Mouse (Mus musculus): Measurements from ENCODE around the gene Usp48. TPM values are rescaled to one million over a fixed set of nuclear protein-coding genes. Genes with fewer than 3 reads are reported as not detected.

The Usp48 gene
- polyA plus RNA-seq, 1 experiment: 64.1 TPM

DNA sequence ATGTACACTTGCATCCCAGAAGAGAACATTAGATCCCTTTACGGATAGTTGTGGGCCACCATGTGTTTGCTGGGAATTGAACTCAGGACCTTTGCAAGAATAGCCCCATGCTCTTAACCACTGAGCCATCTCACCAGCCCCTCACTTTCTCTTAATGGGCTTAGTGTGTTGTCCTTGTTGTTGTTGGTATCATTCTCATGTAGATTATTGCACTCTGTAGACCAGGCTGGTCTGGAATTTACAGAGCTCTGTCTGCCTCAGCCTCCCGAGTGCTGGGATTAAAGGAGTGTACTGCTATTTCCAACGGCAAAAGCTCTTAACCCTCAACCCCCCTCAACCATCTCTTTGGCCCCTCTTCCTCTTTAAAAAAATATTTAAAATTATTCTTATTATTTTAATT lies 4.0 kb upstream of the Usp48 start:
- no peak for DNase-seq (ENCODE audit: low read depth in 1 of 2, low spot score in 2 of 2)
- no peak overlapping the region for H3K4me3 ChIP-seq (ENCODE audit: extremely low read depth, insufficient read depth, insufficient read length)
- H3K4me1 ChIP-seq (ENCODE audit: control insufficient read depth, insufficient read depth, insufficient read length): no peaks in the 10 kb centered on the region
- H3K27ac ChIP-seq (ENCODE audit: insufficient read depth, low read length): no peak overlapping the region
- TF ChIP-seq CTCF (IDR thresholded peaks at IDR 0.05; ENCODE audit: extremely low read depth, insufficient read depth, insufficient read length, insufficient replicate concordance) (no peak), POLR2A (IDR thresholded peaks at IDR 0.05; ENCODE audit: low read depth, low read length) (no peak)
- WGBS: 91% methylated on average over 3 of the region's 3 CpGs
- no peaks in the 10 kb centered on the region for H3K27me3 ChIP-seq (ENCODE audit: control insufficient read depth, insufficient read depth, low read length)
- no peaks in the 10 kb centered on the region for H3K36me3 ChIP-seq (ENCODE audit: control insufficient read depth, insufficient read depth, low read length)

DNA sequence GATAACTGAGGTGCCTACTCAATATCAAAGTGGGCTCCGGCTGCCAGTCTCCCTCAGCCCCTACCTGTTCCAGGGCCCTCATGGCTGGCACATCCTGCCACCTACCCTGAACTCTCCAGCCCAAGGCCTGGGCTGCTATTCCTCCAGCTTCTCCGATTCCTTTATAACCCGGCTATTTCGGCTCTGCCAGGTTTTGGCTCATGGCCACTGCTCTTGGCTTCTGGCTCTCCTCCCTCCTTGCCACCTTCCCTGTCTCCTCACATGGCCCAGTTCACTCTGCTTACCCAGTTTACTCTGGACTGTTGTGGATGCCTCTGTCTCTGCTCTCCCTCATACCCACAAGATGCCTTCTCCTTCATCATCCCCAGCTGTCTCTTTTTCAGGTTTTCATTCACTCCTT lies 2.6 kb upstream of the Usp48 start:
- Histone ChIP-seq H3K4me1 (ENCODE audit: control insufficient read depth, insufficient read depth, insufficient read length) (peaks cover 5% of the 10 kb centered on the region; the same call in 1 of the 2 replicates), H3K4me3 (ENCODE audit: extremely low read depth, insufficient read depth, insufficient read length) (no peak overlapping the region), H3K36me3 (ENCODE audit: control insufficient read depth, insufficient read depth, low read length) (no peaks in the 10 kb centered on the region), H3K27me3 (ENCODE audit: control insufficient read depth, insufficient read depth, low read length) (no peaks in the 10 kb centered on the region), H3K27ac (ENCODE audit: insufficient read depth, low read length) (no peak overlapping the region)
- TF ChIP-seq POLR2A (IDR thresholded peaks at IDR 0.05; ENCODE audit: low read depth, low read length) (no peak), CTCF (IDR thresholded peaks at IDR 0.05; ENCODE audit: extremely low read depth, insufficient read depth, insufficient read length, insufficient replicate concordance) (no peak)
- WGBS: 86% methylated on average over 4 of the region's 4 CpGs
- DNase-seq (ENCODE audit: low read depth in 1 of 2, low spot score in 2 of 2): no peak

DNA sequence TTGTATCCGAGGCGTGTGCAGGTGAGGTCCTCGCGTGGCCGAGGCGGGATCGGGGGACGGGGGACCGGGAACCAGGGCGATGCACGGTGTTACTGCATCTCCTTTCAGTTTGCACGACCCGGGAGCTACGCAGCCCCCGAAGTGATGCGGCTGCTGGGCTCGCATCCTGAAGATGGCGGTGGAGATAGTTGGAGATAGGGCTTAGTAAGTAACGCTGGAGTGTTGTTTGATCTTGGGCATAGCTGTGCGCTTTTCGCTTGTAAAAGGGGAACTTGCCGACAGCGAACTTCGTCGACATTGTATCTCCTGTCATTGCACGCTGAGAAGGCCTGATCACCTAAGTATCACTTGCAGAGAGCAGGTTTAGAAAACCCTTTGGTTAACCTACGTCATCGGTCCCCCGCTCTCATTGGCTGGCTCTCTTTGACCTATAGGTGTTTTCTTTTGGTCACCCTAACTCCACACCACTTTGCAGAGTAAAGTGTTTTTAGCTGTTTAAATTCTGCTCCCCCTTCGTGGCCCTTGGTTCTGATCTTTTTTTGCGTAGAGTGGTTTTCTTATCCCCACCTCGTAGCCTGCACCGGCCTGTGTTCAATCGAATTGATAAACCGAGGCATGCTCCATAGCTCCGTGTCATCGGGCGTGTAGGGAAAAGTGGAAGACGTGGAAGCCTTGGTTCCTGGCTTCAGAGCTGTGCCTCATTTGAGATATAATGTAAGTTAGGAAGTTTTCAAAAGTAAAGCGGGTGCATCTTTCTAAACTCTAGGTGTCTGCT lies 1.1 kb downstream of the Usp48 start:
- WGBS: 2% methylated on average over 40 of the region's 40 CpGs
- H3K27ac ChIP-seq (ENCODE audit: insufficient read depth, low read length): peak overlapping the region; percentile 78
- TF ChIP-seq CTCF (IDR thresholded peaks at IDR 0.05; ENCODE audit: extremely low read depth, insufficient read depth, insufficient read length, insufficient replicate concordance): no peak
- TF ChIP-seq POLR2A (IDR thresholded peaks at IDR 0.05; ENCODE audit: low read depth, low read length): no peak
- no peaks in the 10 kb centered on the region for H3K27me3 ChIP-seq (ENCODE audit: control insufficient read depth, insufficient read depth, low read length)
- peak; percentile 36 to 40 for DNase-seq (ENCODE audit: low read depth in 1 of 2, low spot score in 2 of 2)
- peaks cover 5% of the 10 kb centered on the region; the same call in 1 of the 2 replicates for H3K4me1 ChIP-seq (ENCODE audit: control insufficient read depth, insufficient read depth, insufficient read length)
- no peaks in the 10 kb centered on the region for H3K36me3 ChIP-seq (ENCODE audit: control insufficient read depth, insufficient read depth, low read length)
- peak overlapping the region; percentile 92 for H3K4me3 ChIP-seq (ENCODE audit: extremely low read depth, insufficient read depth, insufficient read length)

DNA sequence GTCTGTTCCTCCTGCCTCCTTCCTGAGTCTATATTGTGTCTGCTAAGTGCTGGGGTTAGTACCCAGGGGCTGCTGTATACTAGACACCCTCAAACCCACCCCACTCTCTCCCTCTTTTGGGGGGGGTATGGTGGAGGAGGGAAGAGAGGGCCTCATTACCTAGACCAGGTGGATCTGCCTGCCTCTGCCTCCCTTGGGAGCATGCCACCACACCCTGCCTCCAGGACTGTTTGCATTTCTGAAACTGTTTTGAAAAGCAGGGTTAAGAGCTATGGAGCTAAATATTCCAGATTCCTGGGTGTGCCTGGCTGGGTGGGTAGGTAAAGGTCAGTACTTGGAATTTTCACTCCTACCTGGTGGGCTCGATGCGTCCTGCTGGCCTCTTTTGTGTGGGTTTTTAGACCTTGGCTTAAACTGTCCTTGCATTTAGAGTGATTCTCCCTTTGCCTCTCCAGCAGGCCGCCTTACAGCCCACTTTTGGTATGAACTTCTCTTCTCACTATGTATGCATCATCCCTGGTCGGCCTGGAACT lies 3.6 kb downstream of the Usp48 start:
- TF ChIP-seq POLR2A (IDR thresholded peaks at IDR 0.05; ENCODE audit: low read depth, low read length) (no peak), CTCF (IDR thresholded peaks at IDR 0.05; ENCODE audit: extremely low read depth, insufficient read depth, insufficient read length, insufficient replicate concordance) (no peak)
- 95% methylated on average over 4 of the region's 4 CpGs for WGBS
- no peak overlapping the region for H3K4me3 ChIP-seq (ENCODE audit: extremely low read depth, insufficient read depth, insufficient read length)
- H3K27ac ChIP-seq (ENCODE audit: insufficient read depth, low read length): no peak overlapping the region
- no peaks in the 10 kb centered on the region for H3K27me3 ChIP-seq (ENCODE audit: control insufficient read depth, insufficient read depth, low read length)
- peaks cover 5% of the 10 kb centered on the region; the same call in 1 of the 2 replicates for H3K4me1 ChIP-seq (ENCODE audit: control insufficient read depth, insufficient read depth, insufficient read length)
- no peak for DNase-seq (ENCODE audit: low read depth in 1 of 2, low spot score in 2 of 2)
- H3K36me3 ChIP-seq (ENCODE audit: control insufficient read depth, insufficient read depth, low read length): no peaks in the 10 kb centered on the region

DNA sequence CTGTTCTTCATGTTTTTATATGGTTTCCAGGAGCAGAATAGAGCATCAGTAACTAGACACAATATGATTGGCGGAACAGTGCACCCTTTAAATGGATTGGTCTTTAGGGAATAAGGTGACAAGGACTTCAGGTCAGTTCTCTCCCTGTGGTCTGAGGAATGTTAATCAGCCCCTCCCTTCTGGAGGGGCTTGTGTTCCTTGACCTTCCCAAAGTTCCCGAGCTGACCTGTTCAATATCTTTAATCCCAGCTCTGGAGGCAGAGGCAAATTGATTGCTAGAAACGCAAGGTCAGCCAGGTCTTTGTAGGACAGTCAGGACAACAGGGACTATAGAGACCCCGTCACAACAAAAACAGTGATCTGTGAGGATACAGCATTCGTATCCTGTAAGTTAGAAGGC lies 5.0 kb downstream of the Usp48 start:
- TF ChIP-seq CTCF (IDR thresholded peaks at IDR 0.05; ENCODE audit: extremely low read depth, insufficient read depth, insufficient read length, insufficient replicate concordance) (no peak), POLR2A (IDR thresholded peaks at IDR 0.05; ENCODE audit: low read depth, low read length) (no peak)
- H3K27me3 ChIP-seq (ENCODE audit: control insufficient read depth, insufficient read depth, low read length): no peaks in the 10 kb centered on the region
- 90% methylated on average over 5 of the region's 5 CpGs for WGBS
- H3K27ac ChIP-seq (ENCODE audit: insufficient read depth, low read length): no peak overlapping the region
- H3K4me1 ChIP-seq (ENCODE audit: control insufficient read depth, insufficient read depth, insufficient read length): peaks cover 8% of the 10 kb centered on the region; the same call in 1 of the 2 replicates
- no peak for DNase-seq (ENCODE audit: low read depth in 1 of 2, low spot score in 2 of 2)
- no peak overlapping the region for H3K4me3 ChIP-seq (ENCODE audit: extremely low read depth, insufficient read depth, insufficient read length)
- no peaks in the 10 kb centered on the region for H3K36me3 ChIP-seq (ENCODE audit: control insufficient read depth, insufficient read depth, low read length)

DNA sequence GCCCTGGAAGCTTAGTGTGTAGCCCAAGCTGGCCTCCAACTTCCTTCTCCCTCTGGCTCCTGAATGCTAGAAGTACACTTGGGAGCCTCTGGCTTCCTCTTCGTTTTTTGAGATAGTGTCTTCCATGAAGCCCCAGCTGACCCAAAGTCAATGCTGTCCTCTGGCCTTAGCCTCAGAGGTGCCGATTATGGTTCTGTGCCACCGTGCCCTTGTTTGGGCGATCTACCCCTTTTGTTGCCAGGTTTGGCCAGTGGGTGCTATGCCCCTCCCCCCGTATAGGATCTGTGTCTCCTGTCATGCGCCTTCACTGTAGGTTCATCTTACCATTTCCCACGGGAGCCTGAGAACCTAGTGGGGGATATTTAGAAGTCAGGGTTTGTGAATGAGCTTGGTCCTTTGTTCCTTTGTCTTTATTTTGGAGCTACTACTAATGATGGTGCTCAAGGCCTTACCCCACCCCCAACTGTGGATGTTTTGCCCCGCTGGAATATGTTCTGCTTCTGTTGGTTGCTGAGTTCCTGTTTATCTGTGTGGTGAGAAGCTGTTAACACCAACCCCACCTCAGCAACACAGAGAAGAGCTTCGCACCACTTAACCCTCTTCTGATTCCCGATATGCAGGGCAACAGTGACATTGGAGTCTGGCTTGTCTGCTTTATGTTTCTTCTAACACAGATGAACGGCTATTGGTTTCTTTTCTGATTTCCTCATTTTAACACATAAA lies 10.1 kb downstream of the Usp48 start:
- no peak for DNase-seq (ENCODE audit: low read depth in 1 of 2, low spot score in 2 of 2)
- WGBS: 49% methylated on average over 11 of the region's 11 CpGs
- H3K4me1 ChIP-seq (ENCODE audit: control insufficient read depth, insufficient read depth, insufficient read length): peaks cover 4% of the 10 kb centered on the region; the same call in 1 of the 2 replicates
- TF ChIP-seq CTCF (IDR thresholded peaks at IDR 0.05; ENCODE audit: extremely low read depth, insufficient read depth, insufficient read length, insufficient replicate concordance) (no peak), POLR2A (IDR thresholded peaks at IDR 0.05; ENCODE audit: low read depth, low read length) (no peak)
- no peak overlapping the region for H3K4me3 ChIP-seq (ENCODE audit: extremely low read depth, insufficient read depth, insufficient read length)
- peak overlapping the region; percentile 16 for H3K27ac ChIP-seq (ENCODE audit: insufficient read depth, low read length)
- peaks cover 14% of the 10 kb centered on the region for H3K36me3 ChIP-seq (ENCODE audit: control insufficient read depth, insufficient read depth, low read length)
- no peaks in the 10 kb centered on the region for H3K27me3 ChIP-seq (ENCODE audit: control insufficient read depth, insufficient read depth, low read length)

All from spleen, adult 2 months (tissue).